Mouse (Mus musculus): ENCODE results near the gene Lysmd2. TPM values are rescaled to one million over a fixed set of nuclear protein-coding genes. Genes with fewer than 3 reads are reported as not detected.

Lysmd2 gene
- 8.5 and 23.5 TPM in 2 replicates for polyA plus RNA-seq (2012; rRNA removed)

DNA sequence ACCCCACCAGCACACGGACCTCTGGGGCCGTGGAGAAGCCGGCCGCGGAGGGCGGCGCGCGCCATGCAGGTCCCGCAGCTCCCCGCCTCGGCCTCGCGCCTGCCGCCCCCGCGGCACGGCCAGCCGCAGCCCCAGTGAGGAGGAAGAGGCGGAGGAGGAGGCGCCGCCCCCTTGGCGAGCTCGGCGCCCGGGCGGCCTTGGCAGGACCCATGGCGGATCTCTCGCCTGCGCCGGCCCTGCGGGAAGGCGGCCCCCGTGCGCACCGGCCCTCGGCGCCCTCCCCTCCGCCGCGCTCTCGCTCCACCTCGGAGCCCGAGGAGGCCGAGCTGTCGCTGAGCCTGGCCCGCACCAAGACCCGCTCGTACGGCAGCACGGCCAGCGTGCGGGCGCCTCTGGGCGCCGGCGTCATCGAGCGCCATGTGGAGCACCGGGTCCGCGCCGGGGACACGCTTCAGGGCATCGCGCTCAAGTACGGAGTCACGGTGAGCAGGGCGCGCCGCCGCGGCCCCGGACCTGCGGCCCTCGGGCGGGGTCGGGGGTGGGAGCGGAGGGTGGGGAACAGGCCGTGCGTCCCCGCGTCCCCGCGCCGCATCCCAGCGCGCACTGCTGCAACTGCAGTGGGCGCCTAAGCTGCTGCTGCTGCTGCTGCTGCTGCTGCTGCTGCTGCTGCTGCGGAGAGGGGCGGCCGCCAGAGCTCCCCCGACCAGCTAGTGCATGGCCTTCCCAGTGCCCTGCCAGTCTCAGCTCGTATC, at the start of gene Lysmd2:
TSS of gene Lysmd2 (plus strand) at position 186 of the 752 bp plus-strand sequence.

DNA sequence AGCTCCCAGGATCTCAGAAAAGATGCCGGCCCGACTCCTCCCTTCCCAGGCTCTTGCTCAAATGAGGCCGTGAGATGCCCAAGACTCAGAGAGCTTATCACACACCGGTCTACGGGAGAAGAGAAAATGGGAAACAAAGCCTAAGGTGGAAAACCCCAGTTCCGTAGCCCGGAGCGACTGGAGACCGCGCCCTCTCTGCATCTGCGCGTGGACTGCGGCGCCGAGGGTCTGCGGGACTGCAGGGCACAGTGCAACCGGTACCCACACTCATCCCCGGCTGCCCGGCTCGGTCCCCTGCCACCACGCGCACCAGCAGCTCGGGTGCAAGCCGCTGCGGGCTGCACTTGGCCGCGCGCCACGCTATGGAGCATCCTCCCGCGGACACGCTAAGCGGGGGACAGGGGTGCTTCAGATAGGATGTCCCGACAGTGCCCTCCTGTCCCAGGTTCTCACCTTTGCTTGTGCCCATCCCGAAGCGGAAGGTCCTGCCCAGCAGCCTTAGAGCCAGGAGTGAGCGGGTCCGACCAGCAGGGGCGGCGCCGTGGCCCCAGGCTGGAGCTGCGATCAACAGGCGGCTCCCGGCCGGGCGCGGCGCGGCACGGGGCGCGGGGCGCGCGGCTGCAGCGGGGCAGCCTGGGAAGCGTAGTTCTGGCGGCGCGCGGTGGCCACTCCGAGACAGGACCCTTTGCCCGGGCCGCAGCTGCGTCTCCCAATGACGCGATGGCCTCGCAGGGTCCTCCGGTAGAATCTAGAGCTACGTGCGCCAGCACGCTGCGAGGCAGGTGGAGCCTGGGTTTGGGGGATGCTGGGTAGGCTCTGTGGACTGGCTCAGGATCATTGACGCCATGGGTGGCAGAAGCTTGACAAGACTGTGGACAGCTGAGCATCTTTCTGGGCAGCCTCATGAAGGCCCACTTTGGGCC, 14.7 kb upstream of the Lysmd2 start, which contains the start of gene Tmod2:
TSS of gene Tmod2 (minus strand) at position 755 of the 923 bp plus-strand sequence.

DNA sequence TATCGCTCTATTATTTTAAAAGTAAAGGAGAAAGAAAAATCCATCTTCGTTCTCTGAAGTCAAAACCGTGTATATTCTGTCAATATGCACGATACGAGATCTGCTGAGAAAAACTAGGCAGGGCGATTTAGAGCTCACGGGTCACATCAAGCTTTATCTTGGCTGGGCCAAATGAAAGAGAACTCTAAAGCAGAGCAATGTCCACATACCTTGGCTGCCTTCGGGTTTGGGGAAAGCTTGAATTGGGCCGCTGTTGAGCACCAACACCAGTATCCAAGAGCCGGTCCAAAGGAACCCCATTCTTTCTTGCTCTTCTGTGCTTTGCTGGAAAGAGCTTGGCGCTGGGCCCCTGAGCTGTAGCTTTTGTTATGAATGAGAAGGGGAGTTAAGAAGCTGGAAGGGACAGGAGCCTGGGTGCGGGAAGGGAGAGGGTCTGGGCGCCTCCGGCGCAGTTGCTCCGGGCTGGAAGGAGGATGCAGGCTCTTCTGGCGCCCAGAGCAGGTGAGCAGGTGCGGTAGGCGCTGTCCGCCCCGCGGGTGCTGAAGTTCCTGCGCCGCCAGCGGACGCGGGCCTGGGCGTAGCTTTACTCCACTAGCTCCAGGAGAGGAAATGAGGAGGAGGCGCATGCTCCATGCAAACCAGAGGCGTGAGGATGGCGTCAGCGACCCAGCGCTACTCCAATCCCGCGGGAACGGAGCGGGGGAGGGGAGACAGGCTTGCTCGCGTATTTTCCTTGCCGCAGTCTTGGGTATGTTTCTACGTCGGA, 58.1 kb downstream of the Lysmd2 start, which contains the start of gene Scg3:
TSS of gene Scg3 (minus strand) at position 631 of the 766 bp plus-strand sequence.

Other genes with a start within 250 kb of the Lysmd2 start
- 3.2 and 3.3 TPM in 2 replicates for gene Mapk6, start 215.7 kb upstream of the Lysmd2 start, polyA plus RNA-seq (2012; rRNA removed)
- gene Leo1, start 184.2 kb upstream of the Lysmd2 start, polyA plus RNA-seq (2012; rRNA removed), result 0.39 and 0.48 TPM in 2 replicates
- gene Tmod3, start 66.1 kb upstream of the Lysmd2 start, polyA plus RNA-seq (2012; rRNA removed), result 3.3 and 6.2 TPM in 2 replicates
- gene Tmod2, start 14.4 kb upstream of the Lysmd2 start, polyA plus RNA-seq (2012; rRNA removed), result 0.09 and 0.34 TPM in 2 replicates
- 11.6 and 13.4 TPM in 2 replicates for gene Scg3, start 58.3 kb downstream of the Lysmd2 start, polyA plus RNA-seq (2012; rRNA removed)
- 0.55 and 0.85 TPM in 2 replicates for gene Bmp5, start 149.6 kb downstream of the Lysmd2 start, polyA plus RNA-seq (2012; rRNA removed)